Mouse (Mus musculus) kidney, postnatal 0 days (tissue): Measurements from ENCODE around the gene Krt78. TPM values are rescaled to one million over a fixed set of nuclear protein-coding genes. Genes with fewer than 3 reads are reported as not detected.
A peak's percentile ranks its signal among the peaks of the same experiment; 100 is the strongest.

Experiments used
- ATAC-seq: fragments of 200-750 bp; cut with Nextera tagmentation; replicated peaks from 2 replicates; pipeline ENCODE4 v1.8.0; 2017; ENCODE audit warnings: low read depth, moderate number of reproducible peaks, moderate TSS enrichment, moderate library complexity; ENCODE audit not compliant: low FRiP score
- DNase-seq: peaks from one replicate; pipeline ENCODE4 v3.0.0-alpha.2; 2016; ENCODE audit warnings: low spot score
- H3K27ac ChIP-seq: fragments of 300-500 bp; sonication (generic); 2 replicates; pipeline ENCODE4 v1.5.1; 2014; ENCODE audit warnings: mild to moderate bottlenecking
- H3K27me3 ChIP-seq: fragments of 300-500 bp; sonication (generic); 2 replicates; pipeline ENCODE4 v1.6.1; 2014; ENCODE audit warnings: low read length, mixed read lengths; ENCODE audit not compliant: insufficient read depth
- H3K36me3 ChIP-seq: fragments of 300-500 bp; sonication (generic); 2 replicates; pipeline ENCODE4 v1.6.1; 2014; ENCODE audit warnings: low read length, mixed read lengths; ENCODE audit not compliant: insufficient read depth
- H3K4me1 ChIP-seq: fragments of 300-500 bp; sonication (generic); replicated peaks from 2 replicates; pipeline ENCODE4 v1.6.1; 2014; ENCODE audit warnings: antibody characterized with exemption, low read length, mixed read lengths; ENCODE audit not compliant: insufficient read depth
- H3K4me2 ChIP-seq: fragments of 300-500 bp; sonication (generic); 2 replicates; pipeline ENCODE4 v1.6.1; 2014; ENCODE audit warnings: mild to moderate bottlenecking, low read length, moderate library complexity, mixed read lengths
- H3K4me3 ChIP-seq: fragments of 300-500 bp; sonication (generic); replicated peaks from 2 replicates; pipeline ENCODE4 v1.5.1; 2014; ENCODE audit warnings: low read depth, low read length
- H3K9ac ChIP-seq: fragments of 300-500 bp; sonication (generic); 2 replicates; pipeline ENCODE4 v1.6.1; 2014; ENCODE audit warnings: low read depth, low read length
- H3K9me3 ChIP-seq: fragments of 300-500 bp; sonication (generic); replicated peaks from 2 replicates; pipeline ENCODE4 v1.6.1; 2016; ENCODE audit warnings: low read length, inconsistent platforms, mixed read lengths
- CTCF ChIP-seq: IDR thresholded peaks from 2 replicates; pipeline ENCODE4 v1.5.1; 2016; ENCODE audit warnings: antibody characterized with exemption, low read depth, mild to moderate bottlenecking, moderate library complexity
- WGBS: fragments of 180-500 bp; shearing (Covaris S2); extraction: QIAGEN DNeasy Blood & Tissue Kit; methylation state at CpG from one replicate; pipeline ENCODE4 v1.1.7; 2014; 5-methylcytosine and 5-hydroxymethylcytosine counted together
- polyA plus RNA-seq: library from polyadenylated mRNA; unstranded; fragments of >200 nt; fragmentation: Nextera tagmentation; extraction: Ambion mirVana; gene quantifications from 2 replicates; pipeline ENCODE4 v1.2.1, GENCODE M21; 2015

Krt78 gene
- polyA plus RNA-seq, 1 experiment from 2014 or later = 0.07 TPM

DNA sequence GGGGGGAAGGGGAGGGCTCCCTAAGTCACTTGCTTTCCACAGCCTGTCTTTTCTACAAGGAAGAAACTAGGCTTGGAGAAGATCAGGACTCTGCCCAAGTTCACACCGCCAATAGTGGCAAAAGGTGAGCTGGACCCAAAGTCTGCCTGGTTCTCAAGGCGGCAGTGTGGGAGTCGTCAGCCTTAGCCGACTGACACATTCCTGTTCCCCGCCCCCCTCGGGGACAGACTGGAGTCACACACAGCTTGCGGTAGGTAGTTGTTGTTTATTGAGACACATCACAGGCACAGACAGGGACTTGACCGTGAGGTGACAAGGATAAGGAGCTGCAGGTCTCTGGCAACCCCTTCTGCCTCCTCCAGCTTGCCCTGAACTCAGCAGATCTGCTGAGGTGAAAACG, 25.0 kb downstream of the Krt78 start:
- Histone ChIP-seq H3K9ac (no peak overlapping the region), H3K4me1 (0 out of 2 replicates have a peak, but pooled peaks cover 7% of the 10 kb centered on the region), H3K4me2 (no peak overlapping the region), H3K36me3 (no peaks in the 10 kb centered on the region), H3K4me3 (no peak overlapping the region), H3K27ac (no peak overlapping the region), H3K27me3 (no peaks in the 10 kb centered on the region), H3K9me3 (no peaks in the 10 kb centered on the region)
- DNase-seq (no peak), ATAC-seq (no peak; the same call in 1 of the 2 replicates)
- WGBS = 13% methylated on average over 9 of the region's 9 CpGs
- TF ChIP-seq CTCF = no peak

DNA sequence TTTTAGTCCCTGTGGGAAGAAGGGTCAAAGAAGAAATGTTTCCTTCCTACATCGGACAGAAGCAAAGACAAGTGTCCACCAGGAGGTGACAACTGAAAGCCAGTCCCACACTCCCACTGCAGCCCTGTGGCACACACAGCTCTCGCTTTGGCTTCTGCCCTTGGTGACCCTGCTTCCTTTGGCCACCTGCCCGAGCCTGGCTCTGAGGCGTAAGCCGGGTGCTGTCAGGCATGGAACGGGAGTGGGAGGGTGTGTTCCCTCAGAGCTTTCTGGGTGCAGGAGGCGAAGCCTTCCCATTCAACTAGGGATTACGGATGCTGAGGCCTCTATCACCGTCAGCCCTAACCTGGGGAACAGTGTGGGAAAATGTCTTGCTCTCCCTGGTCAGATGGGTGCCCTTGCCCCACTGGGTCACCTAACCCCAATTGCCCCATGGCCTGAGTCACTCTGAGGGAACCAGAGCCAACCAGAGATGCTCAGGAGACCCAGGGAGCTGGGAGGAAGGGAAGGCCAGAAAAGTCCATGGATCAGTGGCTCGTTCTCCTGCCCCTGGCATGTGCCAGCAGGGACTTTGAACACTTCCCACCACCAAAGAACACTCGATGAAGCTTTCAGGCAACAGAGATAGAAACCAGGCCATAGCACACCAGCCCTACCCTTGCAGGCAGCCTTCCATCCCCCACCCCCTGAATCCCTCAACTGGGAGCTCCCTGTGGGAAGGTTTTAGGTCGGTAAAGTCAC, 26.6 kb downstream of the Krt78 start:
- Histone ChIP-seq H3K27me3 (no peaks in the 10 kb centered on the region), H3K4me2 (no peak overlapping the region), H3K9ac (no peak overlapping the region), H3K9me3 (no peaks in the 10 kb centered on the region), H3K4me3 (no peak overlapping the region), H3K4me1 (0 out of 2 replicates have a peak, but pooled peaks cover 7% of the 10 kb centered on the region), H3K36me3 (no peaks in the 10 kb centered on the region), H3K27ac (no peak overlapping the region)
- DNase-seq (peak; percentile 23), ATAC-seq (peak; percentile 72)
- WGBS = 31% methylated on average over 12 of the region's 12 CpGs
- no peak for TF ChIP-seq CTCF

DNA sequence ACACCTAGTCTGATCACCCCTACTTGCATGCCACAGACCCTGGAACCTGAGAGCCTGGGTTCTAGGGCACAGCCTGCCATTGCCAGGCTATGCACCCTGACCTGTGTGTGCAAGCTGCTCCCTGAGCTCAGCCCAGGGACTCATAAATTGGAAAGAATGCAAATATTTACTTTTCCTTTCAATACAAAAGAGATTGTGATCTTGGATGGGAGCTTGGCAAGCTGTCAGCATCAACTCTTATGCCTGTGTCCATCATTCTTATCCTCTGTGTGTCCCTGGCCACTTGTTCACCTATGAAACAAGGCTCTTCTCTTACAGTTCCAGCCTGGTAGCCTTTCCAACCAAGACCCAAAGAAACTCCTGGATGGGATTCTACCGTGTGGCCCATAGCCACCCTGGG, 29.0 kb downstream of the Krt78 start:
- no peak for ATAC-seq

DNA sequence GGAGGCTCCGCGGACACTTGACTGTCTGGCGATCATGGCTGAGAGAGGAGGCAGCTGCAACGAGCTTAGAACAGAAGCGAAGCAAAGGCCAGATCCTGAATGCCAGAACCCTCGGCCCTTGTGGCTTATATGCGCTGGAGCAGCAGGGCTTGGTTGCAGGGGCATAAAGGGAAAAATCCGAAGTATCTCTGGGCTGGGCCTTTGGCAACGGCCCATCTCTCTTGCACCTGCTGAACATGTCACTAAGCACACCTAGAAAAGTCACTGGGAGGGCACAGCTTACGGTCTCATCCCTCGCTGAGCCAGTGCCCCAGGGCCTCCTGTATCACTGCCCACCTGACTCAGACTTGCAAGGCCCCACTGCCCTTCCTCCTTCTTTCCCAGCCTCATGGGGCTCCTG, 29.5 kb downstream of the Krt78 start, which contains the start of gene Krt4:
Krt4 (minus strand) TSS at position 101 of the 400 bp plus-strand sequence.
- Histone ChIP-seq H3K36me3 (no peaks in the 10 kb centered on the region), H3K4me1 (0 out of 2 replicates have a peak, but pooled peaks cover 6% of the 10 kb centered on the region), H3K4me2 (no peak within 1 kb of the TSS), H3K27me3 (no peaks in the 10 kb centered on the region), H3K9ac (no peak within 1 kb of the TSS), H3K9me3 (no peaks in the 10 kb centered on the region), H3K4me3 (no peak within 1 kb of the TSS), H3K27ac (no peak within 1 kb of the TSS)
- no peak for TF ChIP-seq CTCF
- 82% methylated on average over 11 of the region's 11 CpGs for WGBS
- ATAC-seq (no peak), DNase-seq (no peak)

More for the DNA sequence above, 29.0 kb downstream of the Krt78 start:
- 85% methylated on average over 1 of the region's 1 CpGs for WGBS
- Histone ChIP-seq H3K4me1 (0 out of 2 replicates have a peak, but pooled peaks cover 7% of the 10 kb centered on the region), H3K4me2 (no peak overlapping the region), H3K9me3 (no peaks in the 10 kb centered on the region), H3K27me3 (no peaks in the 10 kb centered on the region), H3K9ac (no peak overlapping the region), H3K27ac (no peak overlapping the region), H3K36me3 (no peaks in the 10 kb centered on the region), H3K4me3 (no peak overlapping the region)
- no peak for TF ChIP-seq CTCF
- no peak for DNase-seq

DNA sequence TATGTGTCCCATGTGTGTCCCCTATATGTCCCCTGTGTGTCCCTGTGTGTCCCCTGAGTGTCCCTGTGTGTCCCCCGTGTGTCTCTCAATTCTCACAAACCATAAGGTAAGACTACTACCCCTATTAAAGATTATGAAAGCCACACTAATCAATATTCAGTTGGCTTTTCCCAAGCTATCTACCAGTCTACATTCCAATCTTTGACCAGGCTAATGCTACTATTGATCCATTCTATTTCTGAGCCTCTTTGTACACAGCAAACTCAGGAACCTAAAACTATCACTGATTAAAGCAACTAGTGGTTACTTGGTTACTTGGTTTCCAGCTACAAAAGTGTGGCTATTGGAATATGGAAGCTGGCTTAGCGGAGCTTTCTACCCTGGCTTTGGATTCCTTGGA, 31.8 kb downstream of the Krt78 start:
- Histone ChIP-seq H3K9me3 (no peaks in the 10 kb centered on the region), H3K27me3 (no peaks in the 10 kb centered on the region), H3K4me3 (no peak overlapping the region), H3K4me2 (no peak overlapping the region), H3K36me3 (no peaks in the 10 kb centered on the region), H3K4me1 (no peaks in the 10 kb centered on the region), H3K9ac (no peak overlapping the region), H3K27ac (no peak overlapping the region)
- no peak for TF ChIP-seq CTCF
- no peak for ATAC-seq
- 90% methylated on average over 2 of the region's 2 CpGs for WGBS
- DNase-seq = no peak

DNA sequence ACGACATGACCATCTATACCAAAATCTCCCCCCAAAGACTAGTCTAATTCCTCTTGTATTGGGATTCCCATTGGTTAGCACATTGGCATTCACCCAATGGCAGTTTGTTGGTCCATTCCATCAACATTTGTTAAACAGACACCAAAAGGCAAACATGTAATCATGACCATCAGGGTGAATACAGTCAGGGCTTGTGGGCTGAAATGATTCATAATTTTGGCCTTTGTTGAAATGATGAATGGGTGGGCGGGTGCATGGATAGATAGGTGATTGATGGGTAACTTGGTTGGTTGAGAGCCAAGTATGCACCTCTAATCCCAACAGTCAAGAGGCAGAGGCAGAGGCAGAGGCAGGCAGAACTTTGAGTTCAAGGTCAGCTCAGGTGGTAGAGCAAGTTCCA, 38.0 kb downstream of the Krt78 start:
- TF ChIP-seq CTCF = no peak
- no peaks in the 10 kb centered on the region for H3K36me3 ChIP-seq
- no peak overlapping the region for H3K9ac ChIP-seq
- H3K4me2 ChIP-seq = no peak overlapping the region
- no peak overlapping the region for H3K27ac ChIP-seq
- no peak overlapping the region for H3K4me3 ChIP-seq
- no peak for DNase-seq
- no peaks in the 10 kb centered on the region for H3K9me3 ChIP-seq
- no peaks in the 10 kb centered on the region for H3K27me3 ChIP-seq
- 73% methylated on average over 2 of the region's 2 CpGs for WGBS
- no peaks in the 10 kb centered on the region for H3K4me1 ChIP-seq
- ATAC-seq = no peak

DNA sequence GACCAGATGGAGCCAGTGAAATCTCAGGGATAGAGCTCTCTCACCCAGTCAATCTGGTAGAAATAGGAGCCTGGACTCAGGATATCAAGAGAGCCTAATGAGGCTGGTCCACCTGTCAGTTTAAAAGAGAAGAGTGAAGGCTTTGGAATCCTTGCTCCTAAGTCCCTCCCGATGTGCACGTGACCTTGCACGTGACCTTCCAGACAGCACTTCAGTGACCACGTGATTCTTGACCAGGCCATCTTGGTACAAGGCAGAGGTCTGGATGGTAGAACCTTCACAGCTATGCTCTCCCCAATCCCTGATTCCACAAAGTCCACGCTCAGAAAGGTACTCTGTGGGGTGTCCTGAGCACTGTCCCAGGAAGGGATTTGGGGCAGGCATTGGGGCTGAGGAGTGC, 49.2 kb downstream of the Krt78 start:
- H3K4me3 ChIP-seq = no peak overlapping the region

More for the DNA sequence above, 49.2 kb downstream of the Krt78 start:
- no peak for TF ChIP-seq CTCF
- 74% methylated on average over 5 of the region's 5 CpGs for WGBS
- ATAC-seq (no peak), DNase-seq (no peak)
- H3K9me3 ChIP-seq = no peaks in the 10 kb centered on the region
- no peaks in the 10 kb centered on the region for H3K4me1 ChIP-seq
- no peak overlapping the region for H3K4me2 ChIP-seq
- no peak overlapping the region for H3K9ac ChIP-seq
- no peaks in the 10 kb centered on the region for H3K36me3 ChIP-seq
- H3K27me3 ChIP-seq = no peaks in the 10 kb centered on the region
- no peak overlapping the region for H3K27ac ChIP-seq
